Mouse (Mus musculus) testis, adult 2 months (tissue): Measurements from ENCODE around the gene Cfap43. TPM values are rescaled to one million over a fixed set of nuclear protein-coding genes. Genes with fewer than 3 reads are reported as not detected.

ENCODE experiments used
- H3K27ac ChIP-seq: fragments of 200-500 bp; 2 replicates; pipeline ENCODE4 v1.5.1; 2012; ENCODE audit warnings: low read depth, low read length; ENCODE audit not compliant: control insufficient read depth, insufficient read depth
- H3K27me3 ChIP-seq: fragments of 200-500 bp; 2 replicates; pipeline ENCODE4 v1.6.1; 2012; ENCODE audit warnings: mild to moderate bottlenecking, low read length, moderate library complexity; ENCODE audit not compliant: control insufficient read depth, insufficient read depth
- H3K36me3 ChIP-seq: fragments of 200-500 bp; 2 replicates; pipeline ENCODE4 v1.6.1; 2012; ENCODE audit warnings: mild to moderate bottlenecking, low read length; ENCODE audit not compliant: control insufficient read depth, insufficient read depth
- H3K4me1 ChIP-seq: fragments of 200-500 bp; 2 replicates; pipeline ENCODE4 v1.6.1; 2012; ENCODE audit warnings: low read length; ENCODE audit not compliant: control insufficient read depth, insufficient read depth
- H3K4me3 ChIP-seq: fragments of 200-500 bp; 2 replicates; pipeline ENCODE4 v1.5.1; 2012; ENCODE audit warnings: low read depth, mild to moderate bottlenecking, low read length, moderate library complexity, mixed read lengths; ENCODE audit not compliant: control insufficient read depth
- CTCF ChIP-seq: fragments of 200-500 bp; IDR thresholded peaks from 2 replicates; pipeline ENCODE4 v1.5.1; 2012; ENCODE audit warnings: low read depth, mild to moderate bottlenecking, inconsistent platforms, low read length, moderate library complexity; ENCODE audit not compliant: control insufficient read depth, insufficient read depth, insufficient replicate concordance
- POLR2A ChIP-seq: fragments of 200-500 bp; IDR thresholded peaks from 2 replicates; pipeline ENCODE4 v1.6.1; 2012; ENCODE audit warnings: low read depth, mild to moderate bottlenecking, inconsistent platforms, low read length, moderate library complexity; ENCODE audit not compliant: control insufficient read depth
- polyA plus RNA-seq: library from polyadenylated mRNA; depleted of rRNA; stranded (reverse); fragments of >200 nt; gene quantifications from 2 replicates; pipeline ENCODE4 v1.2.3, GENCODE M21; 2012

The Cfap43 gene
- polyA plus RNA-seq, 1 experiment = 95.2 TPM

DNA sequence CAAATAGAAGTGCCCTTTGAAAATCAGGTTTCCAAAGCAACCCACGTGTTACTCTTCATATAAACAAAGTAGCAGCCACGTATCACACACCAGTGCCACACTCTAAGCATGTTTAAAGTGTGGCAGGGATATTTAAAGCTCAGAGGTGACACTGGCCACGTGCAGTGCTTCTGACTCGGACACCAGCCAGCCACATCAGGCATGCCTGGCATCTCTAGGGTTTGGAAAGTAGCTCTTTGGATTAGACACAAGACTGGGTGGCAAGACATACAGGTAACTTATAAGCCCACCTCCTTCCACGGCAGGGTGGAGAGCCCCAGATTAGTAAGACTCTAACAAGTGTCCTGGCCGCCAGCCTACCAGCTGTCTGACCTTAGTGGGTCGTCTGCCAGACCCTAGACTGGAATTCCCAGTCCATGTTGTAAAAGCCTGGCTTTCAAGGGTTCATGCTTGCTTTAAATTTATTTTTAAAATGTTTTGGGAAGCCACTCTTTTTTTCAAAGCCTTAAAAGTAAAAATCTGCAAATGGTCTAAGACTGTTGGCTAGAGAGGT is 33.8 kb downstream of the Cfap43 start:
- TF ChIP-seq CTCF (no peak), POLR2A (no peak)
- Histone ChIP-seq H3K27me3 (no peaks in the 10 kb centered on the region), H3K4me1 (no peaks in the 10 kb centered on the region; the same call in 1 of the 2 replicates), H3K4me3 (no peak overlapping the region), H3K27ac (no peak overlapping the region), H3K36me3 (no peaks in the 10 kb centered on the region)

DNA sequence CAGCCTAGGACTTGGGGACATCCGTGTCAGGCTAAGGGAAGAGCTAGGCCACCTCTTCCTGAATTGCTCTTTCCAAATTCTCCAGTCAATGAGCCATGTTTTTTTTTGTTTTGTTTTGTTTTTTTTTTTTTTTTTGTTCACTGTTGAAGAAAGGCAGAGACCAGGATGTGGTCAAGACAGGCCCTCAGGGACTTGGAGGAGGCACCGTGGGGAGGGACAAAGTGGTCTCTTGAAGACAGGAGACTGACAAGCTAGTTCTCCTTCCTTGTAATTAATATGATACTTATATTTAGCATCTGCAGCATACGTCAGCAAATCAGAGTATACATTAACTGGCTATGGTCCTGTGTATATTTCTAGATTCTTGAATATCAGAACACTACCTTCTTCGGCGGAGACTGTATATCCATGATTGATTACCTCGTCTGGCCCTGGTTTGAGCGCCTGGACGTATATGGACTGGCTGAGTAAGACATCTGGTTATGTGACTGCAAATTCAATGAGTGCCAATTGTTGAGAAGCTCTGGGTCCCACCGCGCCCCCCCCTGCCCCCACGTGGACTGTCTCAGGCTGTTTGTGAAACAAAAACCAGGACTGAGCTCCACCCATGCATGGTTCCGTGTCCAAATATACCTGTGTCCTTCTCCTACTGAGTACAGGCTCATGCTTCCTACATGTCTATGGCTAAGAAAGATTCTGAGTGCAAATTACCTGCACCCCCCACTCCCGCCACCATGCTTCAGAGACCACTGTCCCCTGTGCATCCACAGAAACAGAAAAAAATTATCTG is 34.6 kb downstream of the Cfap43 start:
- no peaks in the 10 kb centered on the region for H3K27me3 ChIP-seq
- H3K36me3 ChIP-seq = no peaks in the 10 kb centered on the region
- no peak overlapping the region for H3K4me3 ChIP-seq
- no peak for TF ChIP-seq POLR2A
- TF ChIP-seq CTCF = no peak
- no peaks in the 10 kb centered on the region; the same call in 1 of the 2 replicates for H3K4me1 ChIP-seq
- H3K27ac ChIP-seq = no peak overlapping the region

DNA sequence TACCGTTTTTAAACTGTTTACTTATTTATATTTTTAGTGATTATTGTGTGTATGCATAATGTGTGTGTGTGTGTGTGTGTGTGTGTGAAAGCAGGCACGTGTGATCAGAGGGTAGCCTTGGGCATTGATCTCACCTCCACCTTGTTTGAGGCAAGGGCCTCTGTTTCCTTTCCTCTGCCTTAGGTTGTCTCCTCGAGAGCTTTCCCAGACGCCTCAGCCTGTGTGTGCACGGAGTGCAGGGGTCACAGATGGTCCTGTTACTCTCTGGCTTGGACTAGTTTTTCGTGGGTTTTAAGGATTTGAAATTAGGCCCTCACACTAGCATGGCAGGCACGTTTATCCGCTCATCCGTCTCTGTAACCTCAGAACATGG is 36.2 kb downstream of the Cfap43 start:
- H3K27ac ChIP-seq = no peak overlapping the region
- no peaks in the 10 kb centered on the region for H3K36me3 ChIP-seq
- H3K27me3 ChIP-seq = no peaks in the 10 kb centered on the region
- H3K4me3 ChIP-seq = no peak overlapping the region
- no peaks in the 10 kb centered on the region; the same call in 1 of the 2 replicates for H3K4me1 ChIP-seq
- TF ChIP-seq POLR2A = no peak
- no peak for TF ChIP-seq CTCF

DNA sequence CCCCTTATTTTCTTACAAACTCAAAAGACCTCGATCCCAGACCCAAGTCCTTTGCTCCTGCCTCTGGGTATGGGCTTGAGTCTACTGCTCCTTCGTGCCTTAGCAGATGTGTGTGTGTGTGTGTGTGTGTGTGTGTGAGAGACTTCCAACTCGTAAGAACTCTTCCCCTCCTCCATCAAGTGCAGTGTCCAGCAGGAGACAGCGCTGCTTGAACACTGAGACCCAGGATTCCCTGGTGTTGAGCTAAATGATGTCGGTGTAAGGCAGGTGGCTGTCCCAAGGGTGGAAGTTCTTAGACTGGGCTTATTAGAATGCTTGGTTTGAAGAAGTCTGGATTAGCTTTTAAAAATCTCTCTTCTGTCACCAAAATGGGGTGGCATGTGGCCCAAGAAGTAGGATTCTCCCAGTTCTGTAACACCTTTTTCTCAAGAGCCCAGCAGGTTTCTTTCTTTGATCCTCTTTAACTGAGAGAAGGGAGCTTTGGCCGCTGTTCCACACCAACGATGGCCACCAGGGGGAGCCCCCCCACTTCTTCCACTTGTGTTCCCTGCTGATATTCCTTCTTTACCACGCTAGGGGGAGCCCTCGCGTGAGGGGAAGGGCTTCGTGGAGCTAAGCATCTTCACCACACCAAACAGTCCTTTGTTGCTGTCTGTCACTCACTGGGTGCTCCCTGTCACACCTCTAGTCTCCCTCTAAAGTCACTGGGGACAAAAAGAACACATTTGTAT is 36.8 kb downstream of the Cfap43 start:
- H3K4me1 ChIP-seq = no peaks in the 10 kb centered on the region; the same call in 1 of the 2 replicates
- no peak overlapping the region for H3K4me3 ChIP-seq
- H3K36me3 ChIP-seq = no peaks in the 10 kb centered on the region
- no peaks in the 10 kb centered on the region for H3K27me3 ChIP-seq
- no peak overlapping the region for H3K27ac ChIP-seq
- TF ChIP-seq CTCF = peak; percentile 98
- no peak for TF ChIP-seq POLR2A

DNA sequence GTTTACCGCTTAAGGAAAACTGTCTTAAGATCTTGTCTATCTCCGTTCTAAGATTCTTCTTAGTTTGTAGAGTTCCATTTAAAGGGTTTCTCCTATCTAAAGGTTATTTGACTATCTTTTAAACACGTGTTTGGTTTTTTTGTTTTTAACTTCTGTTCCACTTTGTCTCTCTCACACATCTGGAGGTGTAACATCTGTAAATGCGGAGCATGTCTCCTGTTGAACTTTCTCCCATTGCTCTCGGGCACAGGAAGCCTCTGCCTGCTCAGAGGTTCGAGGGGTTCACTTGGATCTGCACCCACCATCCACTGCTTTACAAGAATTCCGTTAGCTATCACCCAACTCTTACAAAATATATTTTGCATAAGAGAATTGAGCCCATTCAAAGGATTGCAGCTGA is 37.5 kb downstream of the Cfap43 start:
- Histone ChIP-seq H3K36me3 (no peaks in the 10 kb centered on the region), H3K27ac (no peak overlapping the region), H3K4me1 (no peaks in the 10 kb centered on the region), H3K27me3 (no peaks in the 10 kb centered on the region), H3K4me3 (no peak overlapping the region)
- TF ChIP-seq POLR2A = no peak
- no peak for TF ChIP-seq CTCF

DNA sequence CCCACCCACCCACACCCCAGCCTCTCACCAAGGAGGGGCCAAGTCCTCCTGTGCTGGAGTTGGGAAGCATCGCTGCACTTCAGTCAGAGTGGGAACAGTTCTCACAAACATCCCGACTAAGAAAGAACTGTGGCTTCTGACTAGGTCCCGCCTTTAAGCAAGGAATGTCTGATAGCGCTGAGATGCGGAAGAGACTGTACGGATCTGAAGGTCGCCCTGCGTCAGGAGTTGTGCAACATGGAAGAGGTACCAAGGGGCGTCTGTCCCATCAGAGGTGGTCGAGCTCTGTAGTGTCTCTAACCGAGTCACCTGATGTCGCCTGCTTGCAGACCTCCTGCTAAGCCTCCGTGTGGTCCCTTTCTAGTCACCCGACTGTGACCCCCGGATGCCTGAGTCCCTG is 42.8 kb downstream of the Cfap43 start:
- no peak overlapping the region for H3K4me3 ChIP-seq
- H3K36me3 ChIP-seq = peaks cover 1% of the 10 kb centered on the region
- no peaks in the 10 kb centered on the region for H3K27me3 ChIP-seq
- no peak for TF ChIP-seq POLR2A
- no peak for TF ChIP-seq CTCF
- no peak overlapping the region for H3K27ac ChIP-seq
- H3K4me1 ChIP-seq = no peaks in the 10 kb centered on the region

DNA sequence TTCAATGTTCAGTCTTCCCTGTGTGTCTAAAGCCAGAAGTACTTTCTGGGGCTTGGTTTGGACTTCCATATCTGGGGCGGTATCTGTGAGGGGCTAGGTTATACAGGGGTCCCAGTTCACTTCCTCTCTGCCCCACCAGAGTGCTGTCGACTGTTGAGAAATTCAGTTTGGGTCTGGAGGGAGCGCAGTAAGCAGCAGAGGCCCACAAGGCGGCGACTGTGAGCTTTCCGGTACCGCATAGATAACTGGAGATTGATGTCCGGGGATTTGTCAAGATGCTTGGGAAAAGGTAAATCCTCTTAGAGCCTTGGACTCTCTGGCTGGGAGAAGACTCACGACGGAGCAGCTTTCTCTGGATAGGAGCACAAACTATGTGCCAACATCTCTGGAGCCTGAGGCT is 47.6 kb downstream of the Cfap43 start:
- H3K27ac ChIP-seq = no peak overlapping the region
- no peaks in the 10 kb centered on the region for H3K27me3 ChIP-seq
- no peaks in the 10 kb centered on the region for H3K4me1 ChIP-seq
- no peak for TF ChIP-seq CTCF
- TF ChIP-seq POLR2A = no peak
- no peak overlapping the region for H3K4me3 ChIP-seq
- H3K36me3 ChIP-seq = peaks cover 1% of the 10 kb centered on the region
